Mouse (Mus musculus): Measurements from ENCODE around the gene Ypel1. TPM values are rescaled to one million over a fixed set of nuclear protein-coding genes. Genes with fewer than 3 reads are reported as not detected.

The Ypel1 gene
- 123 and 127 TPM in 2 replicates for polyA plus RNA-seq (2014; fragmentation: Nextera tagmentation; extraction: Ambion mirVana)

DNA sequence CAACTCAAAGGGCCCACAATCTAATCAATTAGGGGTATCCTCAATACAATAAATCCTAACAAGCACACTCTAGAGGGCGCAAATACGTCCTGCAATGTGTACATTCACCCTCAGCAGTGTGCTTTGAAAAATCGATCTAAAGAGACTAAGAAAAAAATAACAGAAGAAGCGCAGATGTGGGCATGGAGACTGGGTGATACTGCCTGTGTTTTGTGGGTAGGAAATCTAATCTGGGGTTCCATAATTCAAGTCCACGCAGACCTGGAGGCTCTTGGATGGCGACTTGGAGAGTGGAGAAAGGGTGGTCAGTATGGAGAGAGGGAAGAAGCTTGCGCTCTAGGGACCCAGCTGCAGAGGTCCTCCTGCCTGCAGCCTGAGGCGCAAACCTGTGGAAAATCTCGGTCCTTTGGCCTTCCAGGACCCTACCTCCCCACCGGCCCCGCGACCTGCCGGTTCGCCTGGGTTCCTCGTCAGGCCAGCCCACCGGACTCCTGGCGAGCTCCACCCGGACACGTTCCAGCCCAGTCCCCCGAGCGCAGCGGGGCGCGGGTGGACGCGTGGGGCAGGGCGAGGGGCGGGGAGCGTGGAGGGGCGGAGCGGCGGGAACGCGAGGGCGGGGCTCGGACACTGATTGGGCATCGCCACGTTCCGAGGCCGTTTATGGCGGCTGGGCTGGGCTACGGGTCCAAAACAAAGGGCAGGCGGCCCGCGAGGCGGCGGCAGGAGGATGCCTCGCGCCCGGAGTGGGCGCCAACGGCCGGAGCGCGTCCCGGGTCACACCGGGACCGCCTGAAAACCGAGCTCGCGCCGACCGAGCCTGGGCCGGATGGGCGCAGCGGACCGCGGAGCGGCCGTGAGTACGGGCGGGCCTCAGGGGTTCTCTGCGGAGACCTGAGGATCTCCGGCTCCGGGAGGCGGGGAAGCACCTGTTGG is at the start of gene Ypel1:
Ypel1 (plus strand) TSS at position 186 of the 933 bp plus-strand sequence.
- WGBS = under 1% methylated on average over 69 of the region's 76 CpGs
- Histone ChIP-seq H3K4me3 (ENCODE audit: low read depth, low read length) (peak within 1 kb of the TSS; percentile 86), H3K4me2 (peak within 1 kb of the TSS; percentile 51), H3K27me3 (ENCODE audit: control insufficient read depth, insufficient read depth, low read length) (no peaks in the 10 kb centered on the region), H3K9me3 (ENCODE audit: control insufficient read depth, low read length) (no peaks in the 10 kb centered on the region), H3K9ac (ENCODE audit: low read length) (peak within 1 kb of the TSS; percentile 97), H3K4me1 (ENCODE audit: control insufficient read depth, insufficient read depth, low read length) (no peaks in the 10 kb centered on the region; the same call in 1 of the 2 replicates), H3K36me3 (ENCODE audit: control insufficient read depth, insufficient read depth, low read length) (peaks cover 4% of the 10 kb centered on the region), H3K27ac (ENCODE audit: low read depth, low read length) (peak within 1 kb of the TSS; percentile 73)
- DNase-seq (ENCODE audit: low spot score, missing footprints) (peak; percentile 98), ATAC-seq (ENCODE audit: low FRiP score) (peak; percentile 96)

DNA sequence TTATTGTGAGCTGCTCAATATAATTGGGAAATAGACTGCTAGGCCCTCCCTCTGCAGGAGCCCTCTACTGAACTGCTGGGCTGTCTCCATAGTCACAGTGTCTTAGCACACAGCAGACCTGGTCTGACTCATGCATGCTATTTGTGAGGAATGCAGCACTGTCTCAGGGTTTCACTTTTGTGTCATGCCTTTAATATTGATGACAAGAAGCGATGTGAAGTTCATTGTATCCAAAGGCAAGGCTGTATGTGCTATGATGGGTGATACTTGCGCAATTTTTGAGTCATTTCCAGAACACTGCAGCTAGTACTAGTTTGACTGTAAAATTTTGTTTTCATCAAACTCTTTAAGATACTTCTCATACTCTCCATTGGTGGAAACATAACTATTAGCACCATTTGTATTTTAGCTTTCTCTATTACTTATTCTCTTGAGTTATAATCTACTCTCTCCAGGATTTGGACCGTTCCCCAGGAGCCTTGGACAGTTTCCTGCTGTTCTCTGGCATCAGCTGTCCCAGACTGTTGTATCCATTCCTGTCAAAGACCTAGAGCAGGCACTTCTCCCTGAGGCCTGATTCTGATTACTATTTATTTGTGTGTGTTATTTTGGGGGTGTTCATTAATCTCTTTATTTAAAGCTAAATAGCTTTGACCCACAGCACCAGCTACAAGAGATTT is 44.9 kb upstream of the Ypel1 start:
- no peak for ATAC-seq (ENCODE audit: low FRiP score)
- H3K4me1 ChIP-seq (ENCODE audit: control insufficient read depth, insufficient read depth, low read length) = no peaks in the 10 kb centered on the region
- H3K4me3 ChIP-seq (ENCODE audit: low read depth, low read length) = no peak overlapping the region
- WGBS = 94% methylated on average over 3 of the region's 3 CpGs
- no peaks in the 10 kb centered on the region for H3K9me3 ChIP-seq (ENCODE audit: control insufficient read depth, low read length)
- no peak overlapping the region for H3K4me2 ChIP-seq
- DNase-seq (ENCODE audit: low spot score, missing footprints) = no peak
- no peak overlapping the region for H3K9ac ChIP-seq (ENCODE audit: low read length)
- H3K36me3 ChIP-seq (ENCODE audit: control insufficient read depth, insufficient read depth, low read length) = peaks cover under 1% of the 10 kb centered on the region; the same call in 1 of the 2 replicates
- H3K27ac ChIP-seq (ENCODE audit: low read depth, low read length) = no peak overlapping the region
- H3K27me3 ChIP-seq (ENCODE audit: control insufficient read depth, insufficient read depth, low read length) = no peaks in the 10 kb centered on the region

DNA sequence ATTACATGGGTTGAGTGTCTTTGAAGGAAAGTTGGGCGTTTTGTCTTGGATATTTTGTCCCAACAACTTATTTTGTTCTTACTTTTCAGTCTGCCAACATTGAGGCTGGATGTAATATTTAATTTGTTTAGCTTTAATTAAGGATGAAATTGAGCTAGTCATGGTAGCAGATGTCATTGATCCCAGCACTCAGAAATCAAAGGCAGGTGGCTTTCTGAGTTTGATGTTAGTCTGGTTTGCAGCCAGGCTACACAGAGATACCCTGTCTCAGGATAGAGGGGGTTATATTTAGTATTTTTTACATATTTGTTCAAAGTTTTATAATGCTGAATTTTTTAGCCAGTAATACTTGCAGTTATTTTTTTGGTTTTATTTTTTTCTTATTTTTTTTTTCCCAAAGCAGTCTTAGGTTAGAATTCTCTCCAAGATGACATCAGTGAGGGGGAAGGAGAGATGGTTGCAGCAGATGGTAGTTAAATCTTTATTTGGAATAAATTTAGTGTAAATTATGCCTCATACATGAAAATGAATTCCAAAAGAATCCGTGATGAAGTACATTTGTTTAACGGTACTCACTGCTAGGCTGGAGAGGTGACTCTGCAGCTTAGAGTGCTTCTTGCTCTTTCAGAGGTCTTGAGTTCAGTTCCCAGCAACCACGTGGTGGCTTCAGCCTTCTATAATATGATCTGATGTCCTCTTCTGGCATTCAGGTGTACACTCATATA is 39.4 kb upstream of the Ypel1 start:
- Histone ChIP-seq H3K27ac (ENCODE audit: low read depth, low read length) (no peak overlapping the region), H3K27me3 (ENCODE audit: control insufficient read depth, insufficient read depth, low read length) (no peaks in the 10 kb centered on the region), H3K4me1 (ENCODE audit: control insufficient read depth, insufficient read depth, low read length) (no peaks in the 10 kb centered on the region), H3K9me3 (ENCODE audit: control insufficient read depth, low read length) (no peaks in the 10 kb centered on the region), H3K36me3 (ENCODE audit: control insufficient read depth, insufficient read depth, low read length) (peaks cover 2% of the 10 kb centered on the region; the same call in 1 of the 2 replicates), H3K9ac (ENCODE audit: low read length) (no peak overlapping the region), H3K4me2 (no peak overlapping the region), H3K4me3 (ENCODE audit: low read depth, low read length) (no peak overlapping the region)
- no peak for DNase-seq (ENCODE audit: low spot score, missing footprints)
- no peak for ATAC-seq (ENCODE audit: low FRiP score)
- 85% methylated on average over 4 of the region's 4 CpGs for WGBS

DNA sequence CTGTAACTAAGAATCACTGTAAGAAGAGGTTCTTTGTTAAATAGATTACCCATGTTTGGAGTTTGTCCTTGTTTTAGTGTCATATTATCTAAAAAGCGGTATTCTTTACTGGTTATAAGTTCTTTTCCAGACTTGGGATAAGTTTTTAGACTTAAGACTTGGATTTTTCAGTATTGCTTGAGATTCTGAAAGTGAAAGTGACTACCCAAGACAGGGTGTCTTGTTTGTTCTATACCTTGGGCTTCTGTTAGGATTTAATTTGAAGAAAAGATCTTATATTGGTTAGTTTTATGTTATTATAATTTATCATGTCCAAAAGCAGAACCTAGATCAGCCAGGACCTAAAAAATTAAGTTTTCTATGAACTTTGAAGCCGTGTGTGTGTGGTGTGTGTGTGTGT is 35.7 kb upstream of the Ypel1 start:
- peaks cover 6% of the 10 kb centered on the region for H3K36me3 ChIP-seq (ENCODE audit: control insufficient read depth, insufficient read depth, low read length)
- DNase-seq (ENCODE audit: low spot score, missing footprints) (no peak), ATAC-seq (ENCODE audit: low FRiP score) (no peak)
- H3K27ac ChIP-seq (ENCODE audit: low read depth, low read length) = no peak overlapping the region
- H3K9me3 ChIP-seq (ENCODE audit: control insufficient read depth, low read length) = no peaks in the 10 kb centered on the region
- no peak overlapping the region for H3K4me2 ChIP-seq
- no peak overlapping the region for H3K4me3 ChIP-seq (ENCODE audit: low read depth, low read length)
- no peak overlapping the region for H3K9ac ChIP-seq (ENCODE audit: low read length)
- no peaks in the 10 kb centered on the region for H3K4me1 ChIP-seq (ENCODE audit: control insufficient read depth, insufficient read depth, low read length)
- no peaks in the 10 kb centered on the region for H3K27me3 ChIP-seq (ENCODE audit: control insufficient read depth, insufficient read depth, low read length)
- WGBS = 100% methylated on average over 2 of the region's 2 CpGs

DNA sequence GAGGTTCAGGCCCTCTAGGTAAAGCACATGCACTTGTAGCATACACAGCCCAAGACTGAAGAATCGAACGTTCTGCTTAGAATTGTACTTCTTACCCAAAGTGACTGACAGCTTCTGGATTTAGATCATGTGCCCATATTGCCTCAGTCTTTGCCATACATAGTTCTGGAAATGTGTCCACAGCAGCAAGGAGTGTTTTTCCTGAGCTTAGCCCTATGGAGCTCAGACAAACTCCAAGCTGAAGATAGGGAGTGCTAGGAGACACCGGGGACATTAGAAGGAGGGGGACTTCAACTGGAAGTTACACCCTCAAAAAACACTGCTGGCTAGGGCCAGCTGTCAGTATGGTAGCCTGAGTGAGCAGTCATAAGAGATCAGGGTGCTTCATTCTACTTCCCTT is 28.8 kb upstream of the Ypel1 start:
- Histone ChIP-seq H3K9ac (ENCODE audit: low read length) (no peak overlapping the region), H3K27me3 (ENCODE audit: control insufficient read depth, insufficient read depth, low read length) (no peaks in the 10 kb centered on the region), H3K4me1 (ENCODE audit: control insufficient read depth, insufficient read depth, low read length) (peaks cover 2% of the 10 kb centered on the region; the same call in 1 of the 2 replicates), H3K4me2 (no peak overlapping the region), H3K27ac (ENCODE audit: low read depth, low read length) (no peak overlapping the region), H3K9me3 (ENCODE audit: control insufficient read depth, low read length) (no peaks in the 10 kb centered on the region), H3K4me3 (ENCODE audit: low read depth, low read length) (no peak overlapping the region), H3K36me3 (ENCODE audit: control insufficient read depth, insufficient read depth, low read length) (peaks cover 25% of the 10 kb centered on the region)
- 95% methylated on average over 3 of the region's 3 CpGs for WGBS
- DNase-seq (ENCODE audit: low spot score, missing footprints) (no peak), ATAC-seq (ENCODE audit: low FRiP score) (no peak)

DNA sequence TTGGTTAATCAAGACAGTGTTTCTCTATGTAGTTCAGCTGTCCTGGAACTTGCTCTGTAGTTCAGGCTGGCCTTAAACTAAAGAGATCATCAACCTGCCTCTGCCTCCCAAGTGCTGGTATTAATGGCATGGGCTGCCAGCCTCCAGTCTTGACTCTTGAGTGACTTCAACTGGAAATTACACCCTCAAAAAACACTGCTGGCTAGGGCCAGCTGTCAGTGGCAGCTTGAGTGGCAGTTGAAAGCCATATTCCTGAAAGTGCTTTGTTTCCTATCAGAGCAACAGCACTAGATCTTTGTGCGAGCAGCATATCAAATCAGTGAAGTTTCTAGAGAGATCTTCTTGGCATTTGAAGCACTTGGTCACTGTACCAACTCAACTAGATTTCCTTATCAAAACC is 28.1 kb upstream of the Ypel1 start:
- ATAC-seq (ENCODE audit: low FRiP score) (no peak), DNase-seq (ENCODE audit: low spot score, missing footprints) (no peak)
- no peaks in the 10 kb centered on the region for H3K27me3 ChIP-seq (ENCODE audit: control insufficient read depth, insufficient read depth, low read length)
- H3K9ac ChIP-seq (ENCODE audit: low read length) = no peak overlapping the region
- no peak overlapping the region for H3K27ac ChIP-seq (ENCODE audit: low read depth, low read length)
- no peak overlapping the region for H3K4me3 ChIP-seq (ENCODE audit: low read depth, low read length)
- H3K4me1 ChIP-seq (ENCODE audit: control insufficient read depth, insufficient read depth, low read length) = peaks cover 2% of the 10 kb centered on the region; the same call in 1 of the 2 replicates
- no peak overlapping the region for H3K4me2 ChIP-seq
- H3K36me3 ChIP-seq (ENCODE audit: control insufficient read depth, insufficient read depth, low read length) = peaks cover 21% of the 10 kb centered on the region
- no peaks in the 10 kb centered on the region for H3K9me3 ChIP-seq (ENCODE audit: control insufficient read depth, low read length)
- 97% methylated on average over 1 of the region's 1 CpGs for WGBS

DNA sequence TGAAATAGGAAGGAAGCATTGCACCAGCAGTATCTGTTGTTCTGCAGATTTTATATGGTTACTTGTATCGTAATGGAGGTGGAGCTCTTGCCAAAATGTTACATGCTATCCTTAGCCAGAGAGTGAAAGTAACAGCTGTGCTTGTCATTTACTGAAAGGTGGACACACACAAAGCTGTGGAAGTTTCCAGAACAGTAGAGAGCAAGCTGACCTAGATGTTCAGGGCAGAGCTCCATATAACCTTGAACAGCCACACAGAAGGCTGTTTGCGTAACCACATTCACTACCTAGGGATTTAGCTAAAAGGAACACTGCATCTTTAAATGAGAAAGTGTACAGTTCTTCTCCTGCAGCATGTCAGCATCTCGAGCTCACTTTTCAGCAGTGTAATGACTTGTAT is 25.2 kb upstream of the Ypel1 start:
- WGBS = 95% methylated on average over 3 of the region's 3 CpGs
- Histone ChIP-seq H3K4me3 (ENCODE audit: low read depth, low read length) (no peak overlapping the region), H3K27ac (ENCODE audit: low read depth, low read length) (no peak overlapping the region), H3K9ac (ENCODE audit: low read length) (no peak overlapping the region), H3K9me3 (ENCODE audit: control insufficient read depth, low read length) (no peaks in the 10 kb centered on the region), H3K36me3 (ENCODE audit: control insufficient read depth, insufficient read depth, low read length) (peaks cover 30% of the 10 kb centered on the region), H3K4me2 (no peak overlapping the region), H3K27me3 (ENCODE audit: control insufficient read depth, insufficient read depth, low read length) (no peaks in the 10 kb centered on the region), H3K4me1 (ENCODE audit: control insufficient read depth, insufficient read depth, low read length) (peaks cover 2% of the 10 kb centered on the region; the same call in 1 of the 2 replicates)
- no peak for DNase-seq (ENCODE audit: low spot score, missing footprints)
- no peak for ATAC-seq (ENCODE audit: low FRiP score)

DNA sequence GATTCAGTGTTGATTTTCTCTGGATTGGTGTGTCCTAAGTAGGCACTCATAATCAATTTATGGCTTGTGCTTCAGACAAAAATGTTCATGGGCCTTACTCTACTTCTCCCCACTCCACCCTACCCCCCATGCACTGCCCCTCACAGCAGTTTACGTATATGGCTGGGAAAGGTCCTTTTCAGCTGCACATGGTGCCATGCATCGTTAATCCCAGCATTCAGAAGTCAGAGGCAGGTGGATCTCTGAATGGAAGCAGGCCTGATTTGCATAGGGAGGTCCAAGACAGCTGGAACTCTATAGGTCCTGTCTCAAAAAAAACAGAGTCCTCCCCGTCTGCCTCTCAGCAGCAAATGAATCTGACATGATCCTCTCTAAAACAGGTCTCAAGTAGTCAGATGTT is 24.2 kb upstream of the Ypel1 start:
- H3K27me3 ChIP-seq (ENCODE audit: control insufficient read depth, insufficient read depth, low read length) = no peaks in the 10 kb centered on the region
- H3K36me3 ChIP-seq (ENCODE audit: control insufficient read depth, insufficient read depth, low read length) = peaks cover 23% of the 10 kb centered on the region
- peaks cover 2% of the 10 kb centered on the region; the same call in 1 of the 2 replicates for H3K4me1 ChIP-seq (ENCODE audit: control insufficient read depth, insufficient read depth, low read length)
- no peaks in the 10 kb centered on the region for H3K9me3 ChIP-seq (ENCODE audit: control insufficient read depth, low read length)
- H3K9ac ChIP-seq (ENCODE audit: low read length) = no peak overlapping the region
- no peak for DNase-seq (ENCODE audit: low spot score, missing footprints)
- H3K4me2 ChIP-seq = no peak overlapping the region
- peak; percentile 48; the same call in 1 of the 2 replicates for ATAC-seq (ENCODE audit: low FRiP score)
- H3K27ac ChIP-seq (ENCODE audit: low read depth, low read length) = no peak overlapping the region
- 43% methylated on average over 3 of the region's 3 CpGs for WGBS
- no peak overlapping the region for H3K4me3 ChIP-seq (ENCODE audit: low read depth, low read length)

Measured in midbrain, embryonic 11.5 days (tissue).